Mouse (Mus musculus) lung, postnatal 0 days (tissue): ENCODE results near the gene Plekhf1.

ENCODE experiments used
- CTCF ChIP-seq: IDR thresholded peaks from 2 replicates; pipeline ENCODE4 v1.5.1; 2016; ENCODE audit warnings: antibody characterized with exemption, mild to moderate bottlenecking
- EP300 ChIP-seq: IDR thresholded peaks from 2 replicates; pipeline ENCODE4 v1.6.1; 2016; ENCODE audit warnings: antibody characterized with exemption, mild to moderate bottlenecking, control low read depth

DNA sequence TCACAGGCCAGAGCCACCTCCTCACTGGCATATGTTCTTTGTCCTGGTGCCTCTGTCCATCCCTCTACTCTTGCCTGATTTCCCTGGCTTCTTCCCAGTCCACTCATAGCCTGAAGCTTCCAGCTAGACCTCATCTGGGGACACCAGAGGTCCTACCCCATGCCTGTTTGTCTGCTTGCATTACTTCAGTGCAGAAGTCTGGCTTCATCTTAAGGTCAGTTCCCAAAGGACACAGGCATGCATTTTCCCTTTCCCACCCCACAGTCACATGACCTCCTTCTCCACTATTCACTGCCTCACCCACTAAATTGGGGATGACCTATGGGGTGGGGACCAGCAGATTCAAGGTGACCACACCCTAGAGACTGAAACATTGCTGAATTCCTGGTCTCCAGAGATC is 25.6 kb upstream of the Plekhf1 start:
- TF ChIP-seq EP300 (no peak), CTCF (no peak)
